Mouse (Mus musculus): ENCODE results near the gene Greb1. TPM values are rescaled to one million over a fixed set of nuclear protein-coding genes. Genes with fewer than 3 reads are reported as not detected.

Gene Greb1
- total RNA-seq, 2 experiments from 2014 or later: 0.39 to 0.98 TPM

DNA sequence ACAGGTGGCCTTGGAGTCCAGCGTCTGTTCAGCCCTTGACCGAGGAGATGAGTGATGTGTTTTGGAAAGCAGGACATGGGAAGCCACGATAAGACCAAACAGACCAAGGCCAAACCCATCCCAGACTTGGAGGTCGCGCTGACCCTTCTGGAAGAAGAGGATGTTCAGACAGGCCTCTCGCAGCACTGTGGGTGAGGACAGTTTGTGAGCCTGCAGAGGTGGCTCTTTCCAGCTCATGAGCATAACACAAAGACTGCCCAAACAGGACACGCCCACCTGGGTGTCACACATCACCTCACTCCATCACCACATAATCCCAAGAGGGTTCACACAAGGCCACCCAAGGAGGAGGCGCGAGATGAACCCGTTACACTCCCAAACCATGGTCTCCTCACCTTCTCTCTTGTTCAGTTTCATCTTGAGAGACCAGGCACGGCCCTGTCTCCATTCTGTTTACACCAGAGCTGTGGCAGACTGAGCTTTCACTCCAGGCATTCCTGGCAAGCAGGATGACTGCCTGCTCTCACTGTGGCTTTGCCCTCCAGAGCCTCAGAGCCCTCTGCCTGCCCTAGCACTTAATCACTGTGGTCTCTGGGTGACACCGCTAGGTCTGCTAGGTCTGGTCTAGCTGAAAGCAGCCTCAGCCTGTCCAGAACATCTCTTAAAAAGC lies 35.8 kb downstream of the Greb1 start:
- no peak for DNase-seq (ENCODE audit: low spot score in 2 of 2)

DNA sequence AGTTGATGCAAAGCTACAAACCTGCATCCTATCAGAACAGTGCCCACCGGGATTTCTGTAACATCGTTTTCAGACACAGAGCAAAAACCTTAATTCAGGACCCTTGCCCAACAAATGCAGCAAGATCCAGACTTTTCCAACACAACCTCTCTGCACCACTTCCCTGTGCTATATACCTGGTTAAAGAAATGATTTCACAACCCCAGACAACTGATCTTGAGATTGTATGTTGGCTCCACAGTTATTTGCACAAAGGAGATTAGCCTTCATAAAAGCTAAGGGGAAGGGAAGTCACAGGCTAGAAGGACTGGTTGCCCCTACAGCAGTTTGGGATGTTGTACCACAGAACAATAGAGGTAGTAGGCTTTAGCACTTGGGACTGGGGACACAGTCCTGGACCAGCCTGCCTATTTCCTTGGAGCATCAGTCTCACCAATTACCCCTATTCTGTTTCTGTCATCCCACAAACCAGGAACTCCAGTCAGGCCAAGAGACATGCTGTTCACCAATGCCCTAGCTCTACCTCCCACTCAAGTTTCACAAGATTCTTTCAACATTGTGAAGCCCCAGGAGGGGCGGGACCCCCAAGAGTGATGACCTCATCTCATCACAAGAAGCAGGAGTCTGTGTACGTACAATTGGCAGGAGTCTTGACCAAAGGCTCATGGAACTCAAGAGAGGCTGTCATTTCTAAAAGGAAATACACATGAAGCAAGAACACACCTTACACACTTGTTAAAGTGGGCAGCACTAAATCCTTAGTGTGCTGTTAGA lies 36.9 kb downstream of the Greb1 start:
- no peak for DNase-seq (ENCODE audit: low spot score in 2 of 2)

DNA sequence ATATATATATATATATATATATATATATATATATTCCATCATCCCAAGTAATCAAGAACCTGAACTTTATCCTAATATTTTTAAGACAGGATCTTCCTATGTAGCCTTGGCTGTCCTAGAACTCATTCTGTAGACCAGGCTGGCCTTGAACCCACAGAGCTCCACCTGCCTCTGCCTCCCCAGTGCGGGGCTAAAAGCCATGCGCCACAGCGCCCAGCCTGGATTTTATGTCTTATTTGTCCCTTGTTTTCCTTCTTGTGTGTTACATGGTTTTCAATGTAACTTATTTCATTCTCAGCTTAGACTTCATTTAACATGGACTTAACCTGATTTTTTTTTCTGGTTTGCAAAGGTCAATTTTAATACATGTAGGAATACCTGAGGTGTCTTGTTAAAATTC lies 39.2 kb downstream of the Greb1 start:
- no peak for DNase-seq (ENCODE audit: low spot score in 2 of 2)

DNA sequence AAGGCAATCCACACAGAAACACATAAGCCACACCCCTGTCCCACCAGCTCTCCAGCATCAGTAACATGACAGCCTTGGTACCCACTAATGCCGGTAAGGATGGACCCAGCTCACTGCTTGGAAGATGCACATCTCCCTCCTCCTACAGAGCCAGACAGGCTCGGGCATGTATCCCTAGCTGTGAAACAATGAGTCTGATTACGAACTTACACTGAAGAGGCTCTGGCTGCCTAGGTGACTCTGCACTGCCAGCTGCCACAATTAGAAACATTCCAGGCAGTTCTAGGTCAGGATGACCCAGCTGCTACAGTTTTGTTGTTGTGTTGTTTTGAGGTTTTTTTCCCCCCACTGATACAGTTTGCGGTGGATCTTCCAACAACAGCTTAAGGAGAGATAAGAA lies 40.4 kb downstream of the Greb1 start:
- no peak for DNase-seq (ENCODE audit: low spot score in 2 of 2)

DNA sequence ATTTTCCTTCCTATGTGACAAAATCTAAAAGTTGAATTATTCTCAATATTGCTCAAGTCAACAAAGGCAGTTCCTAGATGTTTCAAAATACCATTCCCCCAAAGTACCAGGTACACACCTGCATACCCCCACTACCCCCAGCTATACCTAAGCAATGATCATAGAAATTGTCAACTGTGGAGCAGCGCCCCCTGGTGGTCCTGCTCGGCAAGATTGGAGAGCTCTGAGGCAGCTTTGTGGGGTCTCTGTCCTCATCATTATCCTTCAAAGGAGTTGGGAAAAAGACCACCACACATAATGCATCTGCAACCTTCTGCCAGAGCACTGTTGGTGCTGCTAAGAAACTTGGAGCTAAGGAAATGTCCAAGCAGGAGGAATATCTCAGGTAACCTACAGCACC lies 46.4 kb downstream of the Greb1 start:
- DNase-seq (ENCODE audit: low spot score in 2 of 2): peak; percentile 31 to 39

DNA sequence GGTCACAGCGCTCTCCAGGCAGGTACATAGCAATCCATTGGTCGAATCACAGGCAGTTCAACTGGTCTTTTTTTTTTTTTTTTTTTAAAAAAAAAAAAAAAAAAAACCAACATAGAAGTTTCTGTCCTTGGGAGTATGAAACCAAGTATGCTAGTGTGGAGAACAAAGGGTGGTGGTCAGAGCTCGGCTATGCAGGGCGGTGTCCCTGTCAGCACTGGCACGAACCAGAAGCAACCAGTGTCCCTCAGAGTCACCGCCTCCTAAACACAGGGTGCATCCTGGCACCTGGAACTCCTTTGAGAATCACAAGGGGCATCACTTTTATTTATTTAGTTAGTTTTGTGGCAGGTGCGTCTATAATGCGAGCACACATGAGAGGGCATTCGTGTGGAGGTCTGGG lies 47.1 kb downstream of the Greb1 start:
- no peak for DNase-seq (ENCODE audit: low spot score in 2 of 2)

DNA sequence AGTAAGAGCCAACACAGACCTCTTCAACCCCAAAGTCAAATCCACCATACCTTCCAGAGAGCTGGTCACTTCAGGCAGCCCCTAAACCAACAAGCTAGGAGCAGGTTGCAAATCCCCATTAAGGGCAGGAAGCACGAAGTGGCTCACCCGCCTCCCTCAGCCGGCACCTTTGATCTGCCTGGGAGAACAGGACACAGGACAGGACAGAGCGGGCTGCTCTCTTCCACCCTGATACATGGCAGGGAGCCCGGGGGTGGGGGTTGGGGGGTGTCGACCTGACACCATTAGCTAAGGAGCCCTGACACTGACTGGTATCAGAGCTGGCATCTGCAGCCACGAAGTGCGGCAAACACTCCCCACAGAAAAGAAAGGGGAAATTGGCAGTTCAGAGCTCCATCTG lies 47.6 kb downstream of the Greb1 start:
- no peak for DNase-seq (ENCODE audit: low spot score in 2 of 2)

DNA sequence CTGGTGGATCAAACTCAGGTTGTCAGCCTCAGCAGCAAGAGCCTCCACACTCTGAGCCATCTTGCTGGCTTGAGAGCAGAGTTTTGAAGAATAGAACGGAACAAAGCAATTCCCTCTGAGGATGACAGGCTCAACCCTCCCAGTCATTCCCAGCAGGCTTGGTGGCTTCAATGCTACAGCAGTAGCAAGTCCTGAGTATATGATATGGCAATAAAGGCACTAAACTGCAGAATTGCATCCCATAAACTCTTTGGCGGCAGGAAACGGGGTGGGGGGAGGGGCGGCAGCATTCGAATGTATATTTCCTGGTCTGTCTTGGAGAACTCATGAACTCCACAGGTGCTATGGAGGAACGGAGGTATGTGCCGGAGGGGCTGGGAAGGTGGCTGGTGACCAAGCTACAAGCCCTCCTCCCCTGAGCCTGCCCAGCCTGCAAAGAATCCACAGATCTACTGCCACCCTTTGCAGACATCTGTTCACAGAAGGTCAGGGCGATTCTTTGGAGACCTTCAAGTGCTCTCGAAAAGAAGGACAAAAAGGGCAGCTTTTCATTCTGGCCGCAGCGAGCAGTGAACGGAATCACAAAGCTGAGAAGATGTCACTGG lies 48.3 kb downstream of the Greb1 start:
- no peak for DNase-seq (ENCODE audit: low spot score in 2 of 2)

DNA sequence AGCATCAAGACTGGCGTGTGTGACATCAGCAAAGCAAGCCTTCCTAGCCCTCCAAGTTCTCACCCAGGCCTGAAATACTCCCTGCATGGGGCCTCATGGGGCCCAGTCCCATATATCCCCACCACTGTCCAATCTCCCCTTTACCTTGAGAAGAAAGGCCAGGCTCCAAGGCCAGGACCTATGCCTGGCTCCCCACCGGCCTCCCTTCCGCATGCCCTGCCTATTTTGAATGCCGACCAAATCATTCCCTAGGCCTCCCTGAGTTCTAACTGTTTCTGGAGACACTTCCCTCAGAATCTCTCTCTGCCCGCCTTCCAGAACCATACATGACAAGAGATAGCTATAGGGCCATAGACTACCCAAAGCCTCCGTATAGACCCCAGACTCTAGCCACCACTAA lies 49.1 kb downstream of the Greb1 start:
- no peak for DNase-seq (ENCODE audit: low spot score in 2 of 2)

DNA sequence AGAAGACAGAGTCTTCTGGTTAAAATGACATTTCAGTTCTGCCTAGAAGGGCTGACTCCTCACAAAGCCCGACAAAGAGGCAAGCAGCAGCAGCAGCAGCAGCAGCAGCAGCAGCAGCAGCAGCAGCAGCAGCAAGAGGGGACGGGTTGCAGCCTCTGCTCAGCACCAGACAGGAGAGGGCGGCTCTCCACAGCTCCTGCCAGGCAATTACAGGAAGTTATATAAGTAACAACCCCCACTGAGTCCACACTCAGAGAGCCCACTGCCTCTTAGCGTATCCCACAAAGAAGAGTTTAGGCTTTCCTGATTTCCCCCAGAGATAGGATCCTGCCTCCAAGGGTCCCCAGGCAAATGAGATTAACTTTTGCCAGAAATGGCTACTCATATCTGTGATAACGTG lies 60.6 kb downstream of the Greb1 start:
- DNase-seq (ENCODE audit: low spot score in 2 of 2): no peak

DNA sequence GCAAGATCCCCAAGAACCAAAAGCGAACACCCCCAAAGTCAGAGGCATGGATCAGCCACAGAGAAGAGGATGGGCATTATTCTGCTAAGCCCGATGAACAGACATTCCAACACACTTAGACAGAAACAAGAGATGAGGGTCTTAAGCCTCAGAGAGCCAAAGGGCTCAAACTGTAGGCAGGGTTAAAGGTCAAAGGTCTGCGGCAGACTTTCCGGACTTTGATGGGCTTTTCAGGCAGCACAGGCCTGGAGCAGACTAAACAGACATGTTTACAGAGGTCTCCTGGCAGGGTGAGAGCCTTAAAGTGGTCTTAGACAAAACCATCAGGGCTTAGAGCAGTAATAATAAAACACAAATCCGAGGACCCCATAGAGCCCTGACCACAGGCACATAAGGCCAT lies 63.4 kb downstream of the Greb1 start:
- no peak for DNase-seq (ENCODE audit: low spot score in 2 of 2)

DNA sequence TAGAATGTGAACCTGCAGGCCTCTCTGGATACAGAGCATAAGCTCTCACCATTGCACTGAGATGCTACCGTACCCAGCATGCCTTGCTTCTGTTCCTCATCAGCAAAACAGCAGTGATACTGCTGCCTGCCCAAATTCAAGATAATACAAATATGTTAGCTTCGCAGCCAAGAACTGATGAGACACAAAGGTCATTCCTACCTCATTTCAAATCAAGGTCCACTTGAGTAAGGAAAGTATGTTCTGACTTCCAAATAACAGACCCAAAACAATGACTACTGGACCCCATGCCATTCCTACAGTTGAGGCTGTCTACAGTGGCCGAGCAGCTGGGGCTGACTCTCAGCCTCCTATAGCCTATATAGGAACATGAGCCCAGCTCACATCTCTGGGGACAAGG lies 66.0 kb downstream of the Greb1 start:
- no peak for DNase-seq (ENCODE audit: low spot score in 2 of 2)

DNA sequence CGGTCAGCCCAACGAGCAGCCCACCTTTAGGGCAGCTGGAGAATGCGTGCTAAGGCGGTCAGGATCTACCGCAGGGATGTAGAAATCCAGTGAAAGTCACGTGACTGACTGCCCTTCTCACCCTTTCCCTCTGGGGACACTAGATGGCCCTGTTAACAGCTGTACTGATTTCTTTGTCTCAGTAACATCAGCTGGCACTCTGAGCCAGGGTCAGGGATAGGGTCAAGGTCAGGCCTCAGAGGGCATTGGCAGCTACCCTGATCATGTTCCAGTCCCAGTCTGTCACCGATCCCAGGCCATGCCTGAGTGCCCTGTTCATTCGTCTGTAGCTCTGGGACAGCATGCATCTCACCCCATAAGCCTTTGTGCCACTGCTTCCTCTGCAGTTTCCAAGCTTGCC lies 66.7 kb downstream of the Greb1 start:
- no peak for DNase-seq (ENCODE audit: low spot score in 2 of 2)

DNA sequence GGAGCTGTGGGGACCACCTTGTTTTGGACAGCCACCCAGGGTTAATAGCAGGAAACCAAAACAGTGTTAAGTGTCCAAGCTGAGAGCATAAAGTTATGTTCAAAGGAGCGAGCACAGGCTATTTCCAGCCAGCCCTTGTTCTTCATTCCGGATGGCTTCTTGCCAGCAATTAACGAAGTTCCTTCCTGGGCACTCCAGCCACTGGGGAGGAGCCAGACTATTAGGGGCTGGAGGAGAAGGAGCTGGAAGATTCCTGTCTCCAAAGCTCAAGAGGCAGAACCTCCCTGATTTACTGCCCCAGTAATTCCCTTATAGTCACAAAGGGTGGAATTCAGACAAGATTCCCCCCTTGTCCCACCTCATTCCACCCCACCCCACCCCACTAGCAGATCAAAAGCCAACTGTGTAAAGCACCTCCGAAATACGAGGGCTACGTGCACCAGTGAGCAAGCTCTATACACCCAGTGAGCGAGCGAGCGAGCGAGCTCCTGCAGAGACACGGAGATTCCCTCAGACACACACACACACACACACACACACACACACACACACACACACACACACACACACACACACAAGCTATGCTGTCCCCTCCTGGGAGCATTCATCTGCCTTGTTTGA lies 69.5 kb downstream of the Greb1 start:
- DNase-seq (ENCODE audit: low spot score in 2 of 2): no peak

DNA sequence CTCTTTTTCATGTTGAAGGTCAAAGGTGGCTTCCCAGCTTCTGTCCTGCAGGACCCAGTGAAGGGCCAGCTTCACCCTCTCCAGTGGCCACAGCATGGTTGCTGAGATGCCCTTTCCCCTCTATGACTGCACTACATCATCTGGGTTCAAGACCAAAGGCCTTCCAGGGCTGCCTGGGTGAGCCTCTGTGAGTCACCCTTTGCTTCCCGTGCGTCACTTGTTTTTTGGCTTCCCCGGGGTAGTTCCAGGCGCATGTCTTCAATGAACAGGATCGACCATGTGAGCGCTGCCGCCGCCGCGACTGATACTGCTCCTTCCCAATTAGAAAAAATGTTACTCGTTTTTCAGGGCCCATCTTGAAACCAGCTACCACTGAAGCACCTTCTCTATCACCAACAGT lies 70.5 kb downstream of the Greb1 start:
- no peak for DNase-seq (ENCODE audit: low spot score in 2 of 2)

DNA sequence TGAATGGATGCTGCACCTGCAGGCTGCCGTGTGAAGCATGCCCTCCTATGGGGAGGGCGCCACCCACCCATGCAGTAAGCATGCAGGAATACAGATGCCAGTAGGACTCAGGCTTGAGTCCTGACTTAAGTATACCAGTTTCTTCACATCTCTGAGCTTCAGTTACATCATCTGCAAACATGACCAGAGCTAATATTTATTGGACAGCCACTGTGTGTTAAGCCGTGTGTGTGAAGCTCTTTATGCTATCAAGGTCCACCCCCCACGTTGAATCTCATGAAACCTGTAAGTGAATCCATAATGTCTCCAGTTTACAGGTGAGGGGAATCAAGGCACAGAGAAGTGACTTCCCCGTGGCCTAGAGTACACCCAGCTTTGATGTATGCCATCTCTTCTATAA lies 72.5 kb downstream of the Greb1 start:
- DNase-seq (ENCODE audit: low spot score in 2 of 2): no peak

DNA sequence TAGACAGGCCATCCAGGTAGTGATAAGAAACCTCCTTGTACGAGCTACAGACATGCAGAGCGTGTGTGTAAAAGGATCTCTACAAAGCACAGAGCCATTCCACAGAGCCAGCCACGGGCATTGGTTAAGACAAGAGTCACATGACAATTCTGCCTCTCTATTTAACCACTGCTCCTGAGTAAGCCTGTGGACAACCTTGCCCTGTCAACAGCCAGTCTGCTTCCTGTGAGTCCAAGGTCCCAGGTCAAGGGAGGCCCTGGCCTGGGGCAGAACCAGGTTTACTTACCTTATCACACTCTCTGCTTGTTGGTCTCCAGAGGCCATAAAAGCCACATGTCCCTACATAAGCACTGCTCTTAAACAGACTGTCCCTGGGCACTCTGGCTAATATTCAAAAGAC lies 74.5 kb downstream of the Greb1 start:
- DNase-seq (ENCODE audit: low spot score in 2 of 2): no peak

DNA sequence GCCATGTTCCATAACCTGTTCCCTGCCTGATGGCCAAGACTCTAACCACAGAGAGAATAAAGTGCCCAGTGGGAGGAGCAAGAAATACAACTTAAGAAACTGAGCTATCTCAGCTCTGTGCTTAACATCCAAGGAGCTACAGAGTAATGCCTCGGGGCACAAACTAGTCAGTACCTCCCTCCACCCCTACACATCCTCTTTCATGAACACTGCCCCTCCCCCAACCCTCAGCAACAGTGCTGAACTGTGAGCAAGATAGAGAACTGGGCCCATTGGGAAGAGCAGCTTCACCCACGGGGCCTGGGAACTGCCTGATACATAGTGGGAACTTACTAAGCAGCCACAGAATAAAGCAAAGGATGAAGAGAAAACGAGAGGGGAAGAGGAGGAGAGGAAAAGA lies 77.1 kb downstream of the Greb1 start:
- DNase-seq (ENCODE audit: low spot score in 2 of 2): no peak

DNA sequence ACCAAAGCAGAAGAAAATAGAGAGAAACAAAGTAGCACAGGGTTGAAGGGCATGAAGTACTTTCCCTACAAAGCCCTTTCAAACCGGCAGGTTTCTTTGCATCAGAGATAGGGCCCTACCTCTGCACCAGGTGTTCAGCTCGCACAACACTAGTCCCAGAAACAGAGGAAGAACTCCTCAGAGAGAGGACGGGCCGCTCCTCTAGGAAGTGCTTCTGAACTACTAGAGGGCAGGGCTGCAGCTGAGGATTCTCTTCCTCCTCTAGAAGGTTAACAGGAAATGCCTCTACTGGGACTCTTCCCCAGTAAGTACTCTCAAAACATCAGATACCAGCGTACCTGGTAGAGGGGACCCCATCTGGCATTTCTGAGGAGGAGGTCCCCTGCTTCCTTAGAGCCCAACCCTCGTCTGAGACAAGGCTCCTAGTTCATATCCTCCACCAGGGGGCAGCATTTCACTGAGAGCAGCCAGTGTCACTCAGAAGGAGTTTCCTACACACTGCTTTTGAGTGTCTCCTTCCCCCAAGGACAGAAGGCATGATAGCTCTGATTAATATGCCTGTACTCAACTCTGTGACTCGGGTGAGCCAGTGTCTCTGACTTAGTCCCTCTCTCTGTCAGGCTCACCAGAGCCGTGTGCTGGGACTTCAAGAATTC lies 81.9 kb downstream of the Greb1 start:
- peak in 1 of 2 experiments; percentile 59 for DNase-seq (ENCODE audit: low spot score in 2 of 2)

DNA sequence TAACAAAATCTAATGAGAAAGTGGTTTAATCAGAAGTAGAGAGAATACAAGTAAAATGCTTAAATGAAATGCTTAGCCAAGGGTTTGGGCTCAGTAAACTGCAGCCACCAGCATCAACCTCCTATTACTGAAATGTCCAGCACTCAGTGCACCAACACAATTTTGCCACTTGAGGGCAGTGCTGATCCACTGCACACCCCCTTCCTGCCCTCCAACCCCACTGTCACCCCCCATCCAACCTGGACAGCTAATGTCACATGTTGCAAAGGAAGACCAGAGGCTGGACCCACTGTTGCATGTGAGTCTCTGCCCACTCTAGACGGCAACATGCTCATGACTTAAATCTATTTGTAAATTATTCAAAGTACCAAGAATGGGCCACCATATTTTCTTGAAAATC lies 83.0 kb downstream of the Greb1 start:
- DNase-seq (ENCODE audit: low spot score in 2 of 2): peak in 1 of 2 experiments; percentile 28

DNA sequence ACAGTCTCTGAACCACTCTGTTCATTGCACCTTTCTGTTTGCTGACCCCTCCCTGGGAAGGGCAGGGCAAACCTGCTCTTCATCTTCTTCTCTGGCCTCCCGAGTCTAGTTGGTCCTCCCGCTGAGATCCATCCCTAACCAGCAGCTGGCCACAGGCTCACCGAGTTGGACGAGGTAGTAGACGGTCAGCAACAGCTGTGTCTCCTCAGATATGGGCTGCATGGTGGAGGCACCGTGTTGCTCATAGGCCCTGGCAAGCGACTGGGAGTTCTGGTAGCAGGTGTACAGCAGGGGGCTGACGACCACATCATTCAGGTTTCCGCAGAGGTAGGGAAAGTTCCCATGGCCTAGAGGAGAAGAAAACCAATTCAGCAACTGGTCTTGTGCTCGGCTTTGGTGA lies 86.1 kb downstream of the Greb1 start:
- no peak for DNase-seq (ENCODE audit: low spot score in 2 of 2)

DNA sequence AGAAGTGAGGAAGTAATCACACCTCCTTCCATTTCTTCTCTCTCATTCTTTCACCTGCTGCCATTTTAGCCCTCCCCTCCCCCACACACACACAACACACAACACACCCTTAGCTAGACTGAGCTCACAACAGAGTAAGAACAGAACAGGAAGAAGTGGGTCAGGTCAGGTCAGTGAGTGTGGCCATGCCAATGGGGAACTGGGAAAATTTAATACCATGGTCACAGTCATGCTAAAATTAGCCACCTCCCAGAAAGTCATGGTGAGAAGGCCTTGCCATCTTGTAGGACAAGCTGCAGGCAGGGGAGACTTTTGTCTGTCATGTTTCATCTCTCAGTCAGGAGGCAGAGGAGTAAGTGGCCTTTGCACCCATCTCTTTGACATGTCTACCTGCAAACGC lies 102.0 kb downstream of the Greb1 start:
- DNase-seq (ENCODE audit: low spot score in 2 of 2): no peak

All from gastrocnemius, postnatal 4 days (tissue).